In the genomic region with DNA sequence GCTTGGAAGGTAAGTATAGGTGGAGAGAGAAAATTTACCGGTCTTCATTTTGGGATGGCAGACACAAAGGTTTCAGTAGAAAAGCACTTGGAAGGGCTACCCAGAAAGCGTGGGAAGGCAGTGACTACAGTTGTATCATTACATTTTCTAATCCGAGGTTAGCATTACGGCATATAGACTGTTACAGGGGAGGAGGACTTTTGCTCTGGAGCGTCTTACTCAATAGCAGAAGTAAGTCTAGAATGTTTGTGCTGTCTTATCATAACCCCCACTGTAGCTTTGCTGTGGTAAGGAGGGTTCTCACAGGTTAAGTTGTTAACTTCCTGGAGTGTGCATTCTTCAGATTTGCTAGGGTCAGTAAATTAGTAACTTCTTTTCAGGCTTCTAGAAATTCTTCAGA, we compare ENCODE assay signal across 10 mouse cellular contexts. TPM values are rescaled to one million over a fixed set of nuclear protein-coding genes. Genes with fewer than 3 reads are reported as not detected.
DNase-seq lines count a peak whose midpoint lies in the region; ATAC-seq and TF ChIP-seq lines count a peak whose summit lies in the region.
"Had no signal": no experiment of that assay in that cellular context is flagged by ENCODE, and none has a peak within 500 bp of the region (broad histone marks: within the 10 kb centered on the region; RNA-seq: fewer than 3 reads in every experiment).

No protein-coding gene starts in this region.

- TF ChIP-seq POLR2A in heart, adult 2 months (IDR thresholded peaks at IDR 0.05; ENCODE audit: insufficient read depth, low read depth, low read length): no peak

- no peak for DNase-seq in heart, adult 2 months
- peak; percentile 53 for DNase-seq in 416B (ENCODE audit: low read depth)
- no peak for DNase-seq in layer of hippocampus, adult 9-10 months (ENCODE audit: low spot score)
- DNase-seq in MN1 (ENCODE audit: low spot score): no peak
- no peak for DNase-seq in adrenal gland, adult 18-20 months (ENCODE audit: low spot score in 2 of 2)
- DNase-seq: adrenal gland, postnatal 14 days had no signal

- no peak overlapping the region for H3K9ac ChIP-seq in heart, embryonic 15.5 days
- no peak overlapping the region for H3K9ac ChIP-seq in heart, adult 2 months (ENCODE audit: low read depth, low read length)
- no peak overlapping the region; the same call in 1 of the 2 replicates for H3K9ac ChIP-seq in forebrain, embryonic 13.5 days
- no peak overlapping the region for H3K9ac ChIP-seq in limb, embryonic 13.5 days

- 0 out of 2 replicates have a peak, but pooled peaks cover 1% of the 10 kb centered on the region for H3K79me2 ChIP-seq in heart, adult 2 months (replicated peaks; ENCODE audit: control insufficient read depth, insufficient read depth, low read length)

- no peak for ATAC-seq in heart, embryonic 15.5 days (replicated peaks; ENCODE audit: insufficient number of reproducible peaks, insufficient read depth, low FRiP score, low read depth)
- no peak for ATAC-seq in forebrain, embryonic 13.5 days
- ATAC-seq in limb, embryonic 13.5 days (ENCODE audit: low FRiP score, low read depth): no peak

- H3K4me1 ChIP-seq in heart, embryonic 15.5 days (replicated peaks): peaks cover 25% of the 10 kb centered on the region
- H3K4me1 ChIP-seq in heart, adult 2 months (ENCODE audit: control insufficient read depth, insufficient read depth, low read length): peaks cover 6% of the 10 kb centered on the region
- H3K4me1 ChIP-seq in forebrain, embryonic 13.5 days: peaks cover 49% of the 10 kb centered on the region
- peaks cover 33% of the 10 kb centered on the region for H3K4me1 ChIP-seq in limb, embryonic 13.5 days

- no peaks in the 10 kb centered on the region for H3K27me3 ChIP-seq in heart, embryonic 15.5 days
- H3K27me3 ChIP-seq in heart, adult 2 months (ENCODE audit: control insufficient read depth, insufficient read depth, low read length): no peaks in the 10 kb centered on the region
- H3K27me3 ChIP-seq in forebrain, embryonic 13.5 days: peaks cover 9% of the 10 kb centered on the region
- H3K27me3 ChIP-seq in limb, embryonic 13.5 days: peaks cover 4% of the 10 kb centered on the region; the same call in 1 of the 2 replicates

- H3K4me2 ChIP-seq in heart, embryonic 15.5 days: 0 out of 2 replicates have a peak overlapping the region, but pooled peaks have one; percentile 75
- H3K4me2 ChIP-seq in forebrain, embryonic 13.5 days: peak overlapping the region; percentile 82
- peak overlapping the region; percentile 89 for H3K4me2 ChIP-seq in limb, embryonic 13.5 days (replicated peaks)

- H3K36me3 ChIP-seq in heart, embryonic 15.5 days: no peaks in the 10 kb centered on the region
- no peaks in the 10 kb centered on the region for H3K36me3 ChIP-seq in heart, adult 2 months (ENCODE audit: control insufficient read depth, insufficient read depth, low read length)
- H3K36me3 ChIP-seq in forebrain, embryonic 13.5 days (ENCODE audit: poor library complexity, severe bottlenecking): no peaks in the 10 kb centered on the region
- H3K36me3 ChIP-seq in limb, embryonic 13.5 days: no peaks in the 10 kb centered on the region; the same call in 1 of the 2 replicates

- H3K27ac ChIP-seq in heart, embryonic 15.5 days: no peak overlapping the region
- H3K27ac ChIP-seq in heart, adult 2 months: no peak overlapping the region
- H3K27ac ChIP-seq in forebrain, embryonic 13.5 days: no peak overlapping the region
- no peak overlapping the region for H3K27ac ChIP-seq in limb, embryonic 13.5 days

- H3K4me3 ChIP-seq in heart, embryonic 15.5 days: 0 out of 2 replicates have a peak overlapping the region, but pooled peaks have one; percentile 61
- no peak overlapping the region for H3K4me3 ChIP-seq in heart, adult 2 months
- H3K4me3 ChIP-seq in forebrain, embryonic 13.5 days: peak overlapping the region; percentile 61; the same call in 1 of the 2 replicates
- H3K4me3 ChIP-seq in limb, embryonic 13.5 days: 0 out of 2 replicates have a peak overlapping the region, but pooled peaks have one; percentile 70

- no peak for TF ChIP-seq CTCF in heart, adult 2 months (IDR thresholded peaks at IDR 0.05)

- TF ChIP-seq EP300 in heart, adult 2 months (IDR thresholded peaks at IDR 0.05; ENCODE audit: insufficient read depth, low read depth, low read length): no peak

- WGBS in heart, embryonic 15.5 days: 74% methylated on average over 5 of the region's 5 CpGs
- WGBS in heart, adult 2 months: 82% methylated on average over 5 of the region's 5 CpGs
- WGBS in forebrain, embryonic 13.5 days: 55% methylated on average over 5 of the region's 5 CpGs
- WGBS in limb, embryonic 13.5 days: 61% methylated on average over 5 of the region's 5 CpGs

- intact Hi-C loops in heart, adult 2 months (cut with DNase I): loop anchor here (5.0 kb wide), 2 partner anchors 101 to 126 kb away; a partner anchor contains a TSS

- no peaks in the 10 kb centered on the region for H3K9me3 ChIP-seq in heart, embryonic 15.5 days (replicated peaks)
- no peaks in the 10 kb centered on the region for H3K9me3 ChIP-seq in forebrain, embryonic 13.5 days (replicated peaks)
- no peaks in the 10 kb centered on the region for H3K9me3 ChIP-seq in limb, embryonic 13.5 days

RNA-seq across cellular contexts. Expression of a gene that starts 2.2 kb away (rescaled TPM):
- polyA plus RNA-seq in heart, embryonic 15.5 days (2015; fragmentation: Nextera tagmentation; extraction: Ambion mirVana): 12.5 and 12.6 TPM in 2 replicates
- total RNA-seq in heart, adult 2 months (2021): 10 to 100 TPM in 1 of 2 experiments, 1 to 10 TPM in 1; 8.4 to 10.3 TPM
- polyA plus RNA-seq in heart, adult 2 months (2012; rRNA removed): 7.3 and 10.7 TPM in 2 replicates
- polyA plus RNA-seq in forebrain, embryonic 13.5 days (2015; fragmentation: Nextera tagmentation; extraction: Ambion mirVana): 4.6 and 5.6 TPM in 2 replicates
- 7.8 and 11.5 TPM in 2 replicates for polyA plus RNA-seq in limb, embryonic 13.5 days (2015; fragmentation: Nextera tagmentation; extraction: Ambion mirVana)
- 10 to 100 TPM; 13.2 to 16.2 TPM for total RNA-seq in adrenal gland, adult 18-20 months (2021)

RNA-seq across cellular contexts. Expression of a gene that starts 43.1 kb away (rescaled TPM):
- polyA plus RNA-seq in heart, embryonic 15.5 days (2015; fragmentation: Nextera tagmentation; extraction: Ambion mirVana): 0.82 TPM in 1 of 2 replicates, not detected in the other
- under 1 TPM; 0.34 to 0.91 TPM for total RNA-seq in heart, adult 2 months (2021)
- 0.73 and 1.3 TPM in 2 replicates for polyA plus RNA-seq in heart, adult 2 months (2012; rRNA removed)
- not detected in 2 replicates for polyA plus RNA-seq in forebrain, embryonic 13.5 days (2015; fragmentation: Nextera tagmentation; extraction: Ambion mirVana)
- not detected in 2 replicates for polyA plus RNA-seq in limb, embryonic 13.5 days (2015; fragmentation: Nextera tagmentation; extraction: Ambion mirVana)
- 1 to 10 TPM in 1 of 2 experiments, under 1 TPM in 1; 0.23 to 1.7 TPM for total RNA-seq in adrenal gland, adult 18-20 months (2021)
- total RNA-seq: CH12.LX had no signal

RNA-seq across cellular contexts. Expression of a gene that starts 43.3 kb away (rescaled TPM):
- 520 and 606 TPM in 2 replicates for polyA plus RNA-seq in heart, embryonic 15.5 days (2015; fragmentation: Nextera tagmentation; extraction: Ambion mirVana)
- total RNA-seq in heart, adult 2 months (2021): 100 to 1,000 TPM; 722 to 825 TPM
- polyA plus RNA-seq in heart, adult 2 months (2012; rRNA removed): 324 and 636 TPM in 2 replicates
- 238 and 247 TPM in 2 replicates for polyA plus RNA-seq in forebrain, embryonic 13.5 days (2015; fragmentation: Nextera tagmentation; extraction: Ambion mirVana)
- 206 and 208 TPM in 2 replicates for polyA plus RNA-seq in limb, embryonic 13.5 days (2015; fragmentation: Nextera tagmentation; extraction: Ambion mirVana)
- total RNA-seq in adrenal gland, adult 18-20 months (2021): 100 to 1,000 TPM; 377 to 745 TPM
